Mouse (Mus musculus) neural tube, embryonic 11.5 days (tissue): ENCODE measurements around the gene Sdc4. TPM values are rescaled to one million over a fixed set of nuclear protein-coding genes. Genes with fewer than 3 reads are reported as not detected.

Source experiments
- ATAC-seq: fragments of 200-750 bp; cut with Nextera tagmentation; 2 replicates; pipeline ENCODE4 v1.8.0; 2017; ENCODE audit warnings: moderate number of reproducible peaks, mild to moderate bottlenecking, moderate TSS enrichment, moderate library complexity; ENCODE audit not compliant: insufficient read depth, low FRiP score, low TSS enrichment
- DNase-seq: peaks from one replicate; pipeline ENCODE4 v3.0.0-alpha.2; 2015; ENCODE audit warnings: low spot score
- H3K27ac ChIP-seq: fragments of 300-500 bp; sonication (generic); 2 replicates; pipeline ENCODE4 v1.5.1; 2014; ENCODE audit warnings: low read depth, mild to moderate bottlenecking, low read length
- H3K27me3 ChIP-seq: fragments of 300-500 bp; sonication (generic); 2 replicates; pipeline ENCODE4 v1.6.1; 2014; ENCODE audit warnings: mild to moderate bottlenecking, low read length, mixed read lengths; ENCODE audit not compliant: control insufficient read depth, insufficient read depth
- H3K36me3 ChIP-seq: fragments of 300-500 bp; sonication (generic); 2 replicates; pipeline ENCODE4 v1.6.1; 2014; ENCODE audit warnings: mild to moderate bottlenecking, low read length, moderate library complexity, mixed read lengths; ENCODE audit not compliant: control insufficient read depth, insufficient read depth
- H3K4me1 ChIP-seq: fragments of 300-500 bp; sonication (generic); 2 replicates; pipeline ENCODE4 v1.6.1; 2014; ENCODE audit warnings: low read length, mixed read lengths; ENCODE audit not compliant: control insufficient read depth, insufficient read depth
- H3K4me2 ChIP-seq: fragments of 300-500 bp; sonication (generic); 2 replicates; pipeline ENCODE4 v1.6.1; 2014; ENCODE audit warnings: low read depth, mild to moderate bottlenecking, moderate library complexity
- H3K4me3 ChIP-seq: fragments of 300-500 bp; sonication (generic); 2 replicates; pipeline ENCODE4 v1.5.1; 2014; ENCODE audit warnings: low read depth, low read length
- H3K9ac ChIP-seq: fragments of 300-500 bp; sonication (generic); 2 replicates; pipeline ENCODE4 v1.6.1; 2014; ENCODE audit warnings: mild to moderate bottlenecking, low read length
- H3K9me3 ChIP-seq: fragments of 300-500 bp; sonication (generic); 2 replicates; pipeline ENCODE4 v1.6.1; 2016; ENCODE audit warnings: low read length; ENCODE audit not compliant: control insufficient read depth
- WGBS: fragments of 180-500 bp; shearing (Covaris S2); extraction: QIAGEN DNeasy Blood & Tissue Kit; methylation state at CpG from one replicate; pipeline ENCODE4 v1.1.7; 2014; 5-methylcytosine and 5-hydroxymethylcytosine counted together
- polyA plus RNA-seq: library from polyadenylated mRNA; unstranded; fragments of >200 nt; fragmentation: Nextera tagmentation; extraction: Ambion mirVana; gene quantifications from 2 replicates; pipeline ENCODE4 v1.2.1, GENCODE M21; 2014

Gene Sdc4
- polyA plus RNA-seq, 1 experiment from 2014 or later, result 11.5 TPM

DNA sequence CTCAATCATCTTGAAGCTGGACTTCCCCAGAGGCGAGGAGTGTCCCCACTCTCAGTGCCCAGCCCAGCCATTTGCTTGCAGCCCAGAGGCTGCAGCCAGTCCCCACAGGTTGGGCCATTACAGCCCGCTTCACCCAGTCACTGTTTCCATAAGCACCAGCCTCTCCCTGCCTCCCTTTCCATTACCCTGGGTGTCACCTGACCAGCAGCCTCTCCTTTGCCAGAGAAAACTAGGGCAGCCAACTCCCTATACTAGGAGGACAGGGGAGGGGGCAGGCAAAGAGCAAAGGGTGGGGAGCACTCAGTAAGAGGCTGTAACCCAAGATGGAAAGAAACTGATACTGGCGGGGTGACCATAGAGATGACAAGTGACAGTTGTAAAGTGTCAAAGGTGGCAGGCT, 6.7 kb downstream of the Sdc4 start:
- Histone ChIP-seq H3K36me3 (no peaks in the 10 kb centered on the region), H3K4me2 (no peak overlapping the region), H3K9ac (no peak overlapping the region), H3K27ac (no peak overlapping the region), H3K4me1 (0 out of 2 replicates have a peak, but pooled peaks cover 6% of the 10 kb centered on the region), H3K9me3 (no peaks in the 10 kb centered on the region), H3K4me3 (no peak overlapping the region), H3K27me3 (peaks cover 3% of the 10 kb centered on the region)
- 38% methylated on average over 3 of the region's 3 CpGs for WGBS
- no peak for DNase-seq
- ATAC-seq, result no peak

DNA sequence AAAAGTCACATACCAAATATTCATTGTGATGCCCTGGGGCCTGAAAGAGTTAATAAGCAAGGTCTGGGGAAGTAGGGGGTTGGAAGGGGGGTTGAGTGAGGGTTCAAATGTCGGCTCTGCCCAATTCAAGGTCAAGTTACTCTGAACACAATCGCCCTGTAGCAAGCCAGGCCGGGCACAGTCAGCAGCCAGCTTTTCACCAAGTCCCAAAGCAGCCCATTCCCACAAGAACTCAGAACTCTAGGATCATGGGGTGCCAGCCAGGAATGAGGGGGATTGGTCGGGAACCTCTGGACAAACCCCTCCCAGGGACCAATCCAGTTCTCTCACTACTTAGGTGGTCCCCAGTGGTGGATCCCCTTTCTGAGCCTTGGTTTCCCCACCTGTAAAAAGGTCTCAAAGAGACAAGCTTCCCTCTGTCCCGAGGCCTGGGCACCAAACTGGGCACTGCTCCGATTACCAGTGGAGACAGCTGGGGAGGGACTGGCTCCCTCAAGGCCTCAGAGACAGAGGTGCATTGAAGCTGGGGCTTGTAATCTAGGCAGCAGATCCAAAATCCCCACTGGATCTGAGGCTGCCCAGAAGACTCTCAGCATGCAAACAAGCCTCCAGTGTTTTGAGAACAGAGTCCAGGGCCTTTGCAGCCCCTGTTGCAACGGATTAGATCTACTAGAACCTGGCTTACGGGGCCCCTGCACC, 7.3 kb downstream of the Sdc4 start:
- H3K27me3 ChIP-seq, result no peaks in the 10 kb centered on the region
- H3K9me3 ChIP-seq, result no peaks in the 10 kb centered on the region
- no peak overlapping the region for H3K4me2 ChIP-seq
- DNase-seq, result no peak
- no peak for ATAC-seq
- WGBS, result 24% methylated on average over 8 of the region's 8 CpGs
- no peak overlapping the region for H3K9ac ChIP-seq
- no peak overlapping the region for H3K27ac ChIP-seq
- H3K4me1 ChIP-seq, result 0 out of 2 replicates have a peak, but pooled peaks cover 2% of the 10 kb centered on the region
- H3K4me3 ChIP-seq, result no peak overlapping the region
- no peaks in the 10 kb centered on the region for H3K36me3 ChIP-seq

DNA sequence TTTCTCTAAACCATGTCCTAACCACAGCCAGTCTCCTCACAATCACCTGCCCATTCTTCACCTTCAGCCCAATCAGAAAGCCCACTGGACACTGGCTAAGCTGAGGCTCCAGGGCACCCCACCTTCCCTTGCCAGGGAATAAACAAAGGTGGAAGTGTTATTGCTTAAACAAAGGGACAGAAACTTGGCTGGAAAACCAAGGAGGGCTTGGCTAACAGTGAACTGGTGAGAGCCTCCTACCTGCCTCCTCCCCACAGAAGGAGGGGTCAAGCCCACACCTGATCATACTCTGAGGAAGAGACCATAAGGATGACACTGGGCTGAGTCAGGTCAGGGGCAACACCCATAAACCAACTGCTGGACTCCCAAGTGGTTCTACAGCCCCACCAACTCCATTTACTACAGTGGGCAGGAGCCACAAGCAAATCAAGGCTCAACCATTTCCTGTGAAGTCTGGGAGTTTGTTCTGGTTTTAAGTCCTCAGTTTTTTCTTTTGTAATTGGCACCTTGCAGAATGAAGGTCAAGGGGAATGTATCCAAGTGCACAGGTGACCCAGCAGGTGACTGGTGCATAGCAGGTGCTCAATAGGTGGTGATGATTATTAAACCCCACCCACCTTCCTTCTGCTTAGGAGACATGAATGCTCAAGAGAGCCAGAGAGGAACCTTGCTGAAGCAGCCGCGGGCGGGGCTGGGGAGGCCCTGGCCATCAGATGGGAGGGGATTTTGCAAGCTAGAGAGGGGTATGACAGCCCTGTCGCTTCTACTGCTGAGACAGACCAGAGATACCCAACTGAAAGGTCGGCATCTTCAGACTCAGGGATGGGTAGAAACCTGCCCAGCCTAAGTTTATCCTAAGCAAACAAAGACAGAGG, 8.2 kb downstream of the Sdc4 start:
- H3K36me3 ChIP-seq, result no peaks in the 10 kb centered on the region
- DNase-seq (no peak), ATAC-seq (no peak)
- no peaks in the 10 kb centered on the region for H3K9me3 ChIP-seq
- H3K9ac ChIP-seq, result no peak overlapping the region
- no peak overlapping the region for H3K4me3 ChIP-seq
- H3K4me1 ChIP-seq, result no peaks in the 10 kb centered on the region
- no peak overlapping the region for H3K4me2 ChIP-seq
- 52% methylated on average over 5 of the region's 5 CpGs for WGBS
- H3K27ac ChIP-seq, result no peak overlapping the region
- H3K27me3 ChIP-seq, result no peaks in the 10 kb centered on the region

DNA sequence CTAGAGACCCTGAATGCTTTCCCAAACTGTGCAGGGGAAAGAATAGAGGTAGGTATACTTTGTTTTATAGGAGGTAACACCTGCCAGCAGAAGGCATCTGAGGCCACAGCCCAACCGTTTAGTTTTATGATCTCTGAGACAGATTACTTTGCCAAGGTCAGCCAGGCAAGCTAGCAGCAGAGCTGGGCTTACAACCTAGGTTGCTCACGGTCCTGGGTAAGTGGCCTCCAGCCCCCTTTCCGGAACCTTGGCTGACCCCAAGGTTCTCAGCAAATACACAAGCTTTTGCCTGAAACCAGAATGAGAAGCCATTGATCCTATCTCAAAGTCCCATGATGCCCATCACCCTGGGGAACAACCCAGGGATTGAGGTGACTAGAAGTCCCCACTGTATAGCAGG, 9.0 kb downstream of the Sdc4 start:
- no peaks in the 10 kb centered on the region for H3K9me3 ChIP-seq
- no peak for DNase-seq
- H3K4me3 ChIP-seq, result no peak overlapping the region
- no peak overlapping the region for H3K27ac ChIP-seq
- no peaks in the 10 kb centered on the region for H3K4me1 ChIP-seq
- H3K36me3 ChIP-seq, result no peaks in the 10 kb centered on the region
- no peak overlapping the region for H3K4me2 ChIP-seq
- 71% methylated on average over 3 of the region's 3 CpGs for WGBS
- no peak overlapping the region for H3K9ac ChIP-seq
- H3K27me3 ChIP-seq, result no peaks in the 10 kb centered on the region; the same call in 1 of the 2 replicates
- ATAC-seq, result no peak

DNA sequence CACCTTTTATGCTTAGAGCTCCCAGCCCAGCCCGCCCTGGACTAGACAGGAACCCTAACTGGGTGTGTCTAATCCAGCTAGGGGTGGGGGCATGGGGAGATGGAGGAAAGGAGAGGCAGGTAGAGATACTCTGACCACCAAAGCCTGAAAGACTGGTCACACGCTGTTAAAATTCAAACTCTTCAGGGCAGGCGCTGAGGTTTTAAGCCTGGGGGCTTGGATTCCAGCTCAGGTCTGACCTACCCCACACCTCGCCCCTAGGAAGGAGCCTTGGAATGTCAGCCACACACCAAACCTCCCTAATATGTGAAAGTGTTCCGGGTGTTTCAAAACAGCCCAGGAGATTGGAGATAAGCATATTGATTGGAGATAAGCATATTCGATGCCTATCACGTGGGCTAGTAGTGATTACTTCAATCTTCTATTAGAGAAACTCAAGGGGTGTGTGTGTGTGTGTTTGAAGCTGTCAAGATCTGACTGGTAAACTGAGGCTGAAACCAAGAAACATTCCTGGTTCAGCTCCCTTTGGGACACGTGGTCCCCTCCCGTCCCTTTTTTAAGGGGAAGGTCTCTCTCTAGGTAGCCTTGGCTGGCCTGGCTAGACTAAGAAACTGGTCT, 10.3 kb downstream of the Sdc4 start:
- H3K4me1 ChIP-seq, result no peaks in the 10 kb centered on the region
- DNase-seq (no peak), ATAC-seq (no peak)
- no peak overlapping the region for H3K9ac ChIP-seq
- no peaks in the 10 kb centered on the region for H3K9me3 ChIP-seq
- no peak overlapping the region for H3K4me3 ChIP-seq
- WGBS, result 81% methylated on average over 9 of the region's 9 CpGs
- no peak overlapping the region for H3K4me2 ChIP-seq
- H3K36me3 ChIP-seq, result no peaks in the 10 kb centered on the region
- no peak overlapping the region for H3K27ac ChIP-seq
- peaks cover 3% of the 10 kb centered on the region; the same call in 1 of the 2 replicates for H3K27me3 ChIP-seq

DNA sequence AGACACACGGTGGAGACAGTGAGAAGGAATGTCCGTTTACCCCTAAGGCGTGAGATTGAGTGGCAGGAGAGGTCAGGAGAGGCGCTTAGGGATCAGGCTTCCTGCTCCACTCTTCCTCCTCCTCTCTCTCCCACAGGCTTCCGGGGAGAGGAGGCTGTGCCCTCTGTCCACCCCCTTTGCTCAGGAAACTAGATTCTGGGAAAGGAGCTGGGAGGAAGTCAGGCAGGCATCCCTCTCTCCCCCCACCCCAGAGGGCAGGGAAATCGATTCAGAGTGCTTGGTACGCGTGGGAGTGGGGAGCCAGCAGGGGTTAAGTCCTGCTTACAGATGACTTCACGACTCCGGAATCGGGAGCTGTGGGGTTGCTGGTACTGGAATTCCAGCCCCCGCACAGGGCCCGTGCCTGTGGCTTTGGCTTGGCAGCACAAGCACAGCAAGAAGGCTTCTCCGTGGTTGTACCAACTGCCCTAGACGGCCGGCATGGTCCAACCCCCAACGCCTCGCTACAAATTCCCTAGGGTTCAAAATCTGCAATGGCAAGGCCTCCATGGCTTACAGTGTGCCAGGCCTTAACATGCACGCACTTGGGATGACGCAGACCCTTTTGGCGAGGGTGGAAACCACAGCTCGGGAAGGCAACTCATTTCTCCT, 11.0 kb downstream of the Sdc4 start:
- H3K27ac ChIP-seq, result no peak overlapping the region
- ATAC-seq (no peak), DNase-seq (no peak)
- no peaks in the 10 kb centered on the region for H3K36me3 ChIP-seq
- H3K4me3 ChIP-seq, result no peak overlapping the region
- no peak overlapping the region for H3K4me2 ChIP-seq
- H3K9me3 ChIP-seq, result no peaks in the 10 kb centered on the region
- WGBS, result 38% methylated on average over 22 of the region's 22 CpGs
- H3K27me3 ChIP-seq, result peaks cover 3% of the 10 kb centered on the region; the same call in 1 of the 2 replicates
- H3K4me1 ChIP-seq, result no peaks in the 10 kb centered on the region
- H3K9ac ChIP-seq, result no peak overlapping the region

DNA sequence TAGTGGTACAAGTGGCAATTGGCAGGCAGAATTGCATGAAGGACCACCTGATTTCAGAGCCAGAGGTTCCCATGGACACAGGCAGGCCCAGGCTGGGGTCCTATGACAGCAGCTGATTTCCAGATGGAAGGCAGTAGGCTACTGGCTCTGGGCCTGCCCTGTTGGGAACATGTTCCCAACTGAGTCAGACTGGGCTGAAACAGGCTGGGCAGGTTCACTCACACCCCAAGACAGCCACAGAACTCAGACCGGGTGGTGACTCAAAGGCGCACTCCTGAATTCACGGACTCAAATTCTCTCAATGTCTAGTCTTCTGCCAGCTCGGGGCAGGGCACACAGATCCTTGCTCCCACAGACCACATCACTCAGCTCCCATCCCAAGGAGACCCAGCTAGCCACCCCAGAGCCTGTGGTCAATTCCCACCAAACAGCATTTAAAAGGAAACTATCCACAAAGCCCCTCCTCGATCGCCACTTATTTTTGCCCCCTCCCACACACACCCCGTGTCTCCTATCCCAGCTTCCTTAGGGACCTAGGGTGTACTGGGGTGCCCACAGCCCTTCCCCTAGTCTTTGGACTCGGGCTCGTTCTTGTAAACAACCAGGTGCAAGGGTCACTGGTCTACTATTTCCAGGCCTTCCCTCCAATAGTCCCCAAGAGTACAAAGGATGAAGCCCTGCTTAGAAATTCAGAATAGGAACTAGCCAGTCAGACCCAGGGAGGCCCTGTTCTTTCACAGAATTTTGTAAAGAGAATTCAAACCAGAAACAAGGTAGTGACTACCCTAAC, 11.8 kb downstream of the Sdc4 start:
- no peak overlapping the region for H3K4me2 ChIP-seq
- H3K9me3 ChIP-seq, result no peaks in the 10 kb centered on the region
- no peaks in the 10 kb centered on the region for H3K4me1 ChIP-seq
- 66% methylated on average over 9 of the region's 9 CpGs for WGBS
- DNase-seq (no peak), ATAC-seq (no peak)
- H3K27me3 ChIP-seq, result peaks cover 3% of the 10 kb centered on the region; the same call in 1 of the 2 replicates
- H3K36me3 ChIP-seq, result no peaks in the 10 kb centered on the region
- H3K27ac ChIP-seq, result no peak overlapping the region
- H3K4me3 ChIP-seq, result no peak overlapping the region
- H3K9ac ChIP-seq, result no peak overlapping the region

DNA sequence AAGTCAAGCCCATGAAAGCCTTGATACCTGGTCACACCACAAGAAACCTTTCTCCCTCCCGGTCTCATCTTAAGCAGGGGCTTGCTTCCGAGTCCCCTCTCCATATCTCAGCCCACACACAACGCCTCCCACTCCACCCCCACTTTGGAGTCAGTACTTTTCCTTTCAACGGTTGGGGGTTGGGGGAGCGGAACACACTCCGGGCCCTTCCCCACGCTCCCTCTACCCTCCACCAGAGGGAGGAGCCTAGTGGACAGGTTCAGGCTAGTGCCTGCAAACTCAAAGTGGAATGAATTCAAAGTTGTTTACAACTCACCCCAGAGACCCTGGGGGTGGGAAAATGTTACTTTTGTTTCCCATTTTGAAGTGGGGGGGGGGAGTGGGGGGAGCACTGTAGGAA, 13.0 kb downstream of the Sdc4 start:
- no peak for ATAC-seq
- Histone ChIP-seq H3K36me3 (no peaks in the 10 kb centered on the region), H3K4me1 (no peaks in the 10 kb centered on the region), H3K4me3 (no peak overlapping the region), H3K4me2 (no peak overlapping the region), H3K27me3 (peaks cover 3% of the 10 kb centered on the region; the same call in 1 of the 2 replicates), H3K9me3 (no peaks in the 10 kb centered on the region), H3K9ac (no peak overlapping the region), H3K27ac (no peak overlapping the region)
- 18% methylated on average over 7 of the region's 7 CpGs for WGBS
- no peak for DNase-seq
